In genomic region chr11:120560952-120561728, GRCm38 (mm10) we compare ENCODE assay signal across 36 mouse cellular contexts. TPM values are rescaled to one million over a fixed set of nuclear protein-coding genes. Genes with fewer than 3 reads are reported as not detected.
A peak's percentile ranks its signal among the peaks of the same experiment; 100 is the strongest.
DNase-seq lines count a peak whose midpoint lies in the region; ATAC-seq and TF ChIP-seq lines count a peak whose summit lies in the region.
"Had no signal": no experiment of that assay in that cellular context is flagged by ENCODE, and none has a peak within 500 bp of the region (broad histone marks: within the 10 kb centered on the region; RNA-seq: fewer than 3 reads in every experiment).

No protein-coding gene starts in this region.

- no peak for TF ChIP-seq CTCF in heart, adult 2 months (IDR thresholded peaks at IDR 0.05)

- no peak overlapping the region for H3K4me2 ChIP-seq in limb, embryonic 13.5 days (replicated peaks)
- H3K4me2 ChIP-seq: embryonic facial prominence, embryonic 13.5 days; heart, embryonic 12.5 days; hindbrain, embryonic 14.5 days had no signal

- H3K9me3 ChIP-seq in heart, embryonic 10.5 days: no peaks in the 10 kb centered on the region
- peaks cover 8% of the 10 kb centered on the region; the same call in 1 of the 2 replicates for H3K9me3 ChIP-seq in limb, embryonic 13.5 days
- no peaks in the 10 kb centered on the region for H3K9me3 ChIP-seq in limb, embryonic 10.5 days (replicated peaks)
- H3K9me3 ChIP-seq: embryonic facial prominence, embryonic 10.5 days; embryonic facial prominence, embryonic 13.5 days had no signal

- H3K4me1 ChIP-seq in heart, embryonic 10.5 days: no peaks in the 10 kb centered on the region
- H3K4me1 ChIP-seq in heart, adult 2 months (ENCODE audit: control insufficient read depth, insufficient read depth, low read length): no peaks in the 10 kb centered on the region
- H3K4me1 ChIP-seq in limb, embryonic 13.5 days: no peaks in the 10 kb centered on the region
- no peaks in the 10 kb centered on the region for H3K4me1 ChIP-seq in limb, embryonic 10.5 days
- H3K4me1 ChIP-seq: embryonic facial prominence, embryonic 10.5 days; embryonic facial prominence, embryonic 13.5 days; heart, embryonic 12.5 days had no signal

- TF ChIP-seq EP300 in heart, adult 2 months (IDR thresholded peaks at IDR 0.05; ENCODE audit: insufficient read depth, low read depth, low read length): no peak

- intact Hi-C loops in heart, adult 2 months (cut with DNase I): no loop called here

- H3K27ac ChIP-seq in heart, embryonic 10.5 days: no peak overlapping the region
- H3K27ac ChIP-seq in heart, adult 2 months: no peak overlapping the region
- H3K27ac ChIP-seq in limb, embryonic 13.5 days: peak overlapping the region; percentile 22; the same call in 1 of the 2 replicates
- no peak overlapping the region for H3K27ac ChIP-seq in limb, embryonic 10.5 days
- H3K27ac ChIP-seq: embryonic facial prominence, embryonic 10.5 days; embryonic facial prominence, embryonic 13.5 days; hindbrain, embryonic 14.5 days; hindbrain, postnatal 0 days had no signal

- no peak overlapping the region for H3K4me3 ChIP-seq in heart, embryonic 10.5 days
- no peak overlapping the region for H3K4me3 ChIP-seq in heart, adult 2 months
- no peak overlapping the region for H3K4me3 ChIP-seq in limb, embryonic 13.5 days
- H3K4me3 ChIP-seq in limb, embryonic 10.5 days: no peak overlapping the region
- H3K4me3 ChIP-seq: embryonic facial prominence, embryonic 10.5 days; embryonic facial prominence, embryonic 13.5 days; heart, embryonic 12.5 days had no signal

- H3K79me2 ChIP-seq in heart, adult 2 months (replicated peaks; ENCODE audit: control insufficient read depth, insufficient read depth, low read length): no peaks in the 10 kb centered on the region

- ATAC-seq in limb, embryonic 13.5 days (ENCODE audit: low FRiP score, low read depth): no peak
- peak; percentile 50; the same call in 1 of the 2 replicates for ATAC-seq in erythroid progenitor cell, adult 5-6 weeks (replicated peaks; ENCODE audit: low FRiP score, poor library complexity, severe bottlenecking)
- ATAC-seq: activated CD4-positive, CD25-positive, alpha-beta regulatory T cell, adult 4 months; CD4-positive, CD25-positive, alpha-beta regulatory T cell, adult 4 months; forebrain, embryonic 14.5 days; forebrain, postnatal 0 days; hindbrain, postnatal 0 days; inflammation-experienced regulatory T-cells, adult 6 months had no signal

- H3K9ac ChIP-seq in heart, adult 2 months (ENCODE audit: low read depth, low read length): no peak overlapping the region
- H3K9ac ChIP-seq in limb, embryonic 13.5 days: no peak overlapping the region
- H3K9ac ChIP-seq: embryonic facial prominence, embryonic 13.5 days; forebrain, postnatal 0 days; heart, embryonic 12.5 days; hindbrain, embryonic 14.5 days had no signal

- no peaks in the 10 kb centered on the region for H3K27me3 ChIP-seq in heart, embryonic 10.5 days (ENCODE audit: insufficient read depth, poor library complexity, severe bottlenecking)
- H3K27me3 ChIP-seq in heart, adult 2 months (ENCODE audit: control insufficient read depth, insufficient read depth, low read length): no peaks in the 10 kb centered on the region
- no peaks in the 10 kb centered on the region for H3K27me3 ChIP-seq in limb, embryonic 13.5 days
- no peaks in the 10 kb centered on the region for H3K27me3 ChIP-seq in limb, embryonic 10.5 days (ENCODE audit: low read depth, poor library complexity, severe bottlenecking)
- H3K27me3 ChIP-seq: embryonic facial prominence, embryonic 13.5 days; heart, embryonic 12.5 days had no signal

- no peak for TF ChIP-seq POLR2A in heart, adult 2 months (IDR thresholded peaks at IDR 0.05; ENCODE audit: insufficient read depth, low read depth, low read length)

- H3K36me3 ChIP-seq in heart, embryonic 10.5 days: peaks cover 75% of the 10 kb centered on the region
- no peaks in the 10 kb centered on the region for H3K36me3 ChIP-seq in heart, adult 2 months (ENCODE audit: control insufficient read depth, insufficient read depth, low read length)
- H3K36me3 ChIP-seq in limb, embryonic 13.5 days: peaks cover 83% of the 10 kb centered on the region
- peaks cover 84% of the 10 kb centered on the region for H3K36me3 ChIP-seq in limb, embryonic 10.5 days

- 94% methylated on average over 13 of the region's 13 CpGs for WGBS in heart, embryonic 10.5 days
- WGBS in heart, adult 2 months: 91% methylated on average over 13 of the region's 13 CpGs
- 90% methylated on average over 13 of the region's 13 CpGs for WGBS in limb, embryonic 13.5 days
- 93% methylated on average over 13 of the region's 13 CpGs for WGBS in limb, embryonic 10.5 days

- peak; percentile 70 for DNase-seq in heart, embryonic 10.5 days (ENCODE audit: low spot score)
- no peak for DNase-seq in heart, adult 2 months
- no peak for DNase-seq in limb, embryonic 10.5 days (ENCODE audit: low spot score)
- no peak for DNase-seq in kidney, postnatal 4 days
- DNase-seq: adrenal gland, adult 8-10 months; adrenal gland, postnatal 25 days; cerebellum, adult 11-12 months; cerebellum, adult 8-10 months; cerebellum, postnatal 10 days; cerebellum, postnatal 36 days; embryo, embryonic 11 days; forebrain, postnatal 0 days; gastrocnemius, postnatal 10 days; gastrocnemius, postnatal 36 days; heart, postnatal 14 days; heart, postnatal 4 days; kidney, adult 11 months had no signal

RNA-seq across cellular contexts. Expression of gene Ppp1r27, which starts 10.2 kb away (rescaled TPM):
- not detected in 2 replicates for polyA plus RNA-seq in heart, embryonic 10.5 days (2016; fragmentation: Nextera tagmentation; extraction: Ambion mirVana)
- total RNA-seq in heart, adult 2 months (2021): under 1 TPM in 1 of 2 experiments, not detected in 1; 0.34 TPM
- 0.64 and 0.96 TPM in 2 replicates for polyA plus RNA-seq in heart, adult 2 months (2012; rRNA removed)
- polyA plus RNA-seq in limb, embryonic 13.5 days (2015; fragmentation: Nextera tagmentation; extraction: Ambion mirVana): 0.59 and 0.94 TPM in 2 replicates
- 0.25 and 0.26 TPM in 2 replicates for polyA plus RNA-seq in limb, embryonic 10.5 days (2016; fragmentation: Nextera tagmentation; extraction: Ambion mirVana)
- total RNA-seq in erythroid progenitor cell, adult 5-6 weeks (2015; ENCODE audit: low replicate concordance): not detected in 2 replicates
- not detected in 2 replicates for total RNA-seq in erythroid progenitor cell, adult 5-6 weeks (2017; ENCODE audit: low replicate concordance)
- total RNA-seq: ES-E14; forebrain, postnatal 0 days; granulocyte monocyte progenitor cell, adult 5-6 weeks; hindbrain, postnatal 0 days had no signal
- polyA plus RNA-seq: activated CD4-positive, CD25-positive, alpha-beta regulatory T cell, adult 4 months; brain, embryonic 14.5 days; CD4-positive, CD25-positive, alpha-beta regulatory T cell, adult 4 months; cortical plate, adult 2 months; embryonic facial prominence, embryonic 10.5 days; embryonic facial prominence, embryonic 13.5 days; forebrain, embryonic 11.5 days; forebrain, embryonic 14.5 days; forebrain, postnatal 0 days; frontal cortex, adult 2 months; heart, embryonic 12.5 days; hindbrain, embryonic 11.5 days; hindbrain, embryonic 14.5 days; hindbrain, postnatal 0 days; inflammation-experienced regulatory T-cells, adult 6 months had no signal

RNA-seq across cellular contexts. Expression of gene Mcrip1, which starts 11.6 kb away (rescaled TPM):
- polyA plus RNA-seq in heart, embryonic 10.5 days (2016; fragmentation: Nextera tagmentation; extraction: Ambion mirVana): 153 and 186 TPM in 2 replicates
- total RNA-seq in heart, adult 2 months (2021): 10 to 100 TPM; 38.5 to 43.9 TPM
- polyA plus RNA-seq in heart, adult 2 months (2012; rRNA removed): 84.9 and 97.4 TPM in 2 replicates
- polyA plus RNA-seq in limb, embryonic 13.5 days (2015; fragmentation: Nextera tagmentation; extraction: Ambion mirVana): 245 TPM in 2 replicates
- 223 and 235 TPM in 2 replicates for polyA plus RNA-seq in limb, embryonic 10.5 days (2016; fragmentation: Nextera tagmentation; extraction: Ambion mirVana)
- total RNA-seq in erythroid progenitor cell, adult 5-6 weeks (2015; ENCODE audit: low replicate concordance): 19.8 and 23.5 TPM in 2 replicates
- 1.7 and 5.6 TPM in 2 replicates for total RNA-seq in erythroid progenitor cell, adult 5-6 weeks (2017; ENCODE audit: low replicate concordance)

RNA-seq across cellular contexts. Expression of gene P4hb, which starts 11.9 kb away (rescaled TPM):
- 550 and 670 TPM in 2 replicates for polyA plus RNA-seq in heart, embryonic 10.5 days (2016; fragmentation: Nextera tagmentation; extraction: Ambion mirVana)
- total RNA-seq in heart, adult 2 months (2021): 100 to 1,000 TPM; 221 to 246 TPM
- 115 and 174 TPM in 2 replicates for polyA plus RNA-seq in heart, adult 2 months (2012; rRNA removed)
- 775 and 791 TPM in 2 replicates for polyA plus RNA-seq in limb, embryonic 13.5 days (2015; fragmentation: Nextera tagmentation; extraction: Ambion mirVana)
- 613 and 656 TPM in 2 replicates for polyA plus RNA-seq in limb, embryonic 10.5 days (2016; fragmentation: Nextera tagmentation; extraction: Ambion mirVana)
- total RNA-seq in erythroid progenitor cell, adult 5-6 weeks (2015; ENCODE audit: low replicate concordance): 101 and 104 TPM in 2 replicates
- 112 and 141 TPM in 2 replicates for total RNA-seq in erythroid progenitor cell, adult 5-6 weeks (2017; ENCODE audit: low replicate concordance)

RNA-seq across cellular contexts. Expression of gene Arhgdia, which starts 20.3 kb away (rescaled TPM):
- polyA plus RNA-seq in heart, embryonic 10.5 days (2016; fragmentation: Nextera tagmentation; extraction: Ambion mirVana): 587 and 673 TPM in 2 replicates
- total RNA-seq in heart, adult 2 months (2021): 100 to 1,000 TPM; 139 to 144 TPM
- 245 and 257 TPM in 2 replicates for polyA plus RNA-seq in heart, adult 2 months (2012; rRNA removed)
- polyA plus RNA-seq in limb, embryonic 13.5 days (2015; fragmentation: Nextera tagmentation; extraction: Ambion mirVana): 530 and 555 TPM in 2 replicates
- 742 and 814 TPM in 2 replicates for polyA plus RNA-seq in limb, embryonic 10.5 days (2016; fragmentation: Nextera tagmentation; extraction: Ambion mirVana)
- 134 and 150 TPM in 2 replicates for total RNA-seq in erythroid progenitor cell, adult 5-6 weeks (2015; ENCODE audit: low replicate concordance)
- total RNA-seq in erythroid progenitor cell, adult 5-6 weeks (2017; ENCODE audit: low replicate concordance): 45.3 and 49.3 TPM in 2 replicates

RNA-seq across cellular contexts. Expression of gene Gcgr, which starts 30.6 kb away (rescaled TPM):
- 0.26 and 2.2 TPM in 2 replicates for polyA plus RNA-seq in heart, embryonic 10.5 days (2016; fragmentation: Nextera tagmentation; extraction: Ambion mirVana)
- total RNA-seq in heart, adult 2 months (2021): under 1 TPM; 0.68 to 0.73 TPM
- polyA plus RNA-seq in heart, adult 2 months (2012; rRNA removed): 2.1 and 2.3 TPM in 2 replicates
- polyA plus RNA-seq in limb, embryonic 13.5 days (2015; fragmentation: Nextera tagmentation; extraction: Ambion mirVana): 6.3 and 7.3 TPM in 2 replicates
- polyA plus RNA-seq in limb, embryonic 10.5 days (2016; fragmentation: Nextera tagmentation; extraction: Ambion mirVana): 0.26 and 1.1 TPM in 2 replicates
- total RNA-seq in erythroid progenitor cell, adult 5-6 weeks (2015; ENCODE audit: low replicate concordance): not detected in 2 replicates
- total RNA-seq in erythroid progenitor cell, adult 5-6 weeks (2017; ENCODE audit: low replicate concordance): not detected in 2 replicates
- total RNA-seq: forebrain, postnatal 0 days; granulocyte monocyte progenitor cell, adult 5-6 weeks had no signal
- polyA plus RNA-seq: activated CD4-positive, CD25-positive, alpha-beta regulatory T cell, adult 4 months; C2C12; CD4-positive, CD25-positive, alpha-beta regulatory T cell, adult 4 months; forebrain, embryonic 11.5 days; inflammation-experienced regulatory T-cells, adult 6 months had no signal
